Mouse (Mus musculus): ENCODE measurements around the gene Parp12. TPM values are rescaled to one million over a fixed set of nuclear protein-coding genes. Genes with fewer than 3 reads are reported as not detected.

The Parp12 gene
- total RNA-seq (2015), result 2.4 and 2.7 TPM in 2 replicates
- total RNA-seq (2017), result 3.0 and 7.4 TPM in 2 replicates

- ATAC-seq (replicated peaks; ENCODE audit: poor library complexity), result peak; percentile 82
Measured at GRCm38 (mm10) chr6:39117584-39118455, at the start of gene Parp12. Gene Parp12 (minus strand): TSS chr6:39118349.

- ATAC-seq (replicated peaks; ENCODE audit: poor library complexity), result no peak
Measured at GRCm38 (mm10) chr6:39164891-39165290, 46.7 kb upstream of the Parp12 start.

GRCm38 (mm10) chr6:39161975-39162374 is 43.8 kb upstream of the Parp12 start:
- peak; percentile 46; the same call in 1 of the 2 replicates for ATAC-seq (replicated peaks; ENCODE audit: poor library complexity)

- no peak for ATAC-seq (replicated peaks; ENCODE audit: poor library complexity)
Measured at GRCm38 (mm10) chr6:39146041-39146440, 27.9 kb upstream of the Parp12 start.

- ATAC-seq (replicated peaks; ENCODE audit: poor library complexity), result no peak
Measured at GRCm38 (mm10) chr6:39132556-39132955, 14.4 kb upstream of the Parp12 start.

GRCm38 (mm10) chr6:39131480-39131879 is 13.3 kb upstream of the Parp12 start:
- ATAC-seq (replicated peaks; ENCODE audit: poor library complexity), result no peak

- no peak for ATAC-seq (replicated peaks; ENCODE audit: poor library complexity)
Measured at GRCm38 (mm10) chr6:39124719-39125118, 6.6 kb upstream of the Parp12 start.

- ATAC-seq (replicated peaks; ENCODE audit: poor library complexity), result no peak
Measured at GRCm38 (mm10) chr6:39120685-39121084, 2.5 kb upstream of the Parp12 start.

GRCm38 (mm10) chr6:39118456-39118881 is 320 bp upstream of the Parp12 start:
- peak; percentile 2; the same call in 1 of the 2 replicates for ATAC-seq (replicated peaks; ENCODE audit: poor library complexity)

GRCm38 (mm10) chr6:39115438-39115837 is 2.7 kb downstream of the Parp12 start:
- no peak for ATAC-seq (replicated peaks; ENCODE audit: poor library complexity)

- ATAC-seq (replicated peaks; ENCODE audit: poor library complexity), result no peak
Measured at GRCm38 (mm10) chr6:39113141-39113540, 5.0 kb downstream of the Parp12 start.

- no peak for ATAC-seq (replicated peaks; ENCODE audit: poor library complexity)
Measured at GRCm38 (mm10) chr6:39112701-39113100, 5.4 kb downstream of the Parp12 start.

GRCm38 (mm10) chr6:39106812-39107211 is 11.3 kb downstream of the Parp12 start:
- ATAC-seq (replicated peaks; ENCODE audit: poor library complexity), result peak; percentile 72

- no peak for ATAC-seq (replicated peaks; ENCODE audit: poor library complexity)
Measured at GRCm38 (mm10) chr6:39104631-39105030, 13.5 kb downstream of the Parp12 start.

GRCm38 (mm10) chr6:39076498-39076897 is 41.7 kb downstream of the Parp12 start:
- no peak for ATAC-seq (replicated peaks; ENCODE audit: poor library complexity)

- no peak for ATAC-seq (replicated peaks; ENCODE audit: poor library complexity)
Measured at GRCm38 (mm10) chr6:39074186-39074585, 44.0 kb downstream of the Parp12 start.

GRCm38 (mm10) chr6:39072664-39073063 is 45.5 kb downstream of the Parp12 start:
- no peak for ATAC-seq (replicated peaks; ENCODE audit: poor library complexity)

GRCm38 (mm10) chr6:39066935-39067578 is 51.1 kb downstream of the Parp12 start:
- peak; percentile 90 for ATAC-seq (replicated peaks; ENCODE audit: poor library complexity)

- ATAC-seq (replicated peaks; ENCODE audit: poor library complexity), result no peak
Measured at GRCm38 (mm10) chr6:39063541-39063940, 54.6 kb downstream of the Parp12 start.

GRCm38 (mm10) chr6:39061180-39061579 is 57.0 kb downstream of the Parp12 start:
- no peak for ATAC-seq (replicated peaks; ENCODE audit: poor library complexity)

GRCm38 (mm10) chr6:39059547-39060497 is 58.3 kb downstream of the Parp12 start:
- ATAC-seq (replicated peaks; ENCODE audit: poor library complexity), result peak; percentile 64
